Mouse (Mus musculus) ES-E14 (cell line): ENCODE measurements around the gene Klhl26. TPM values are rescaled to one million over a fixed set of nuclear protein-coding genes. Genes with fewer than 3 reads are reported as not detected.

Experiments used
- DNase-seq: peaks from one replicate; pipeline ENCODE4 v3.0.0-alpha.2; 2013; ENCODE audit warnings: low read depth, low spot score
- H3K27ac ChIP-seq: 2 replicates; pipeline ENCODE4 v1.5.1; 2012; ENCODE audit warnings: low read depth, mild to moderate bottlenecking, low read length, moderate library complexity, mixed read lengths; ENCODE audit not compliant: poor library complexity, insufficient read depth, severe bottlenecking
- H3K36me3 ChIP-seq: 2 replicates; pipeline ENCODE4 v1.6.1; 2012; ENCODE audit warnings: mild to moderate bottlenecking, low read length, moderate library complexity, mixed read lengths; ENCODE audit not compliant: control insufficient read depth, poor library complexity, insufficient read depth, severe bottlenecking
- H3K4me1 ChIP-seq, 2 experiments: fragments of 150-350 bp in 1 of 2; sonication (generic) in 1 of 2; 2 replicates each; pipeline ENCODE4 v1.6.1; 2012; ENCODE audit warnings: low read length in 2 of 2, mild to moderate bottlenecking in 1 of 2, mixed read lengths in 1 of 2; ENCODE audit not compliant: control insufficient read depth in 2 of 2, insufficient read depth in 2 of 2, poor library complexity in 1 of 2
- H3K4me3 ChIP-seq, 2 experiments: fragments of 150-350 bp in 1 of 2; sonication (generic) in 1 of 2; 2 replicates each; pipeline ENCODE4 v1.5.1; 2012; ENCODE audit warnings: low read length in 2 of 2, low read depth in 1 of 2, mild to moderate bottlenecking in 1 of 2, mixed read lengths in 1 of 2; ENCODE audit not compliant: insufficient read depth in 1 of 2, poor library complexity in 1 of 2, severe bottlenecking in 1 of 2
- H3K9ac ChIP-seq: 2 replicates; pipeline ENCODE4 v1.6.1; 2012; ENCODE audit warnings: low read depth, mild to moderate bottlenecking, low read length, mixed read lengths; ENCODE audit not compliant: poor library complexity, insufficient read depth, severe bottlenecking
- H3K9me3 ChIP-seq: fragments of 150-350 bp; sonication (generic); 2 replicates; pipeline ENCODE4 v1.6.1; 2012; ENCODE audit warnings: low read depth, mild to moderate bottlenecking, low read length; ENCODE audit not compliant: control insufficient read depth, insufficient read depth
- CHD2 ChIP-seq: IDR thresholded peaks from 2 replicates; pipeline ENCODE4 v1.6.1; 2014; ENCODE audit warnings: mild to moderate bottlenecking, low read depth, low read length, inconsistent platforms
- HCFC1 ChIP-seq: IDR thresholded peaks from 2 replicates; pipeline ENCODE4 v1.6.1; 2012; ENCODE audit warnings: low read length, inconsistent platforms, borderline replicate concordance; ENCODE audit not compliant: insufficient read depth
- MAFK ChIP-seq: IDR thresholded peaks from 2 replicates; pipeline ENCODE4 v1.6.1; 2014; ENCODE audit warnings: mild to moderate bottlenecking, low read depth, low read length, inconsistent platforms; ENCODE audit not compliant: insufficient read depth
- ZC3H11A ChIP-seq: IDR thresholded peaks from 2 replicates; pipeline ENCODE4 v1.6.1; 2012; ENCODE audit warnings: low read depth, mild to moderate bottlenecking, inconsistent platforms, low read length, borderline replicate concordance
- ZNF384 ChIP-seq: IDR thresholded peaks from 2 replicates; pipeline ENCODE4 v1.6.1; 2012; ENCODE audit warnings: low read depth, low read length, inconsistent platforms
- in situ Hi-C, 2 experiments: fragments of 600-800 bp; cut with MboI; formaldehyde crosslinking; loops; one replicate each; pipeline ENCODE4 v1.15.1; 2025; ENCODE audit warnings: low sequenced_read_pairs in 2 of 2, inconsistent platforms in 1 of 2; ENCODE audit not compliant: unreplicated experiment in 2 of 2
- total RNA-seq: library from RNA; depleted of rRNA; stranded (reverse); fragments of 300-350 nt; gene quantifications from 2 replicates; pipeline ENCODE4 v1.2.3, GENCODE M21; 2012

Gene Klhl26
- total RNA-seq, 1 experiment = 22.8 TPM

- Histone ChIP-seq H3K9me3 (no peaks in the 10 kb centered on the region), H3K9ac (no peak overlapping the region), H3K27ac (no peak overlapping the region), H3K4me3 (no peak overlapping the region), H3K36me3 (no peaks in the 10 kb centered on the region; the same call in 1 of the 2 replicates), H3K4me1 (peaks cover 3 to 6% of the 10 kb centered on the region in 2 experiments; a peak in 2 of 4 replicates)
- in situ Hi-C loops = no loop called here
- no peak for DNase-seq
- no peak for TF ChIP-seq HCFC1
- TF ChIP-seq MAFK = no peak
- no peak for TF ChIP-seq ZNF384
- TF ChIP-seq CHD2 = no peak
- TF ChIP-seq ZC3H11A = no peak
Observed at GRCm38 (mm10) chr8:70464162-70464561, 12.6 kb downstream of the Klhl26 start.

DNA sequence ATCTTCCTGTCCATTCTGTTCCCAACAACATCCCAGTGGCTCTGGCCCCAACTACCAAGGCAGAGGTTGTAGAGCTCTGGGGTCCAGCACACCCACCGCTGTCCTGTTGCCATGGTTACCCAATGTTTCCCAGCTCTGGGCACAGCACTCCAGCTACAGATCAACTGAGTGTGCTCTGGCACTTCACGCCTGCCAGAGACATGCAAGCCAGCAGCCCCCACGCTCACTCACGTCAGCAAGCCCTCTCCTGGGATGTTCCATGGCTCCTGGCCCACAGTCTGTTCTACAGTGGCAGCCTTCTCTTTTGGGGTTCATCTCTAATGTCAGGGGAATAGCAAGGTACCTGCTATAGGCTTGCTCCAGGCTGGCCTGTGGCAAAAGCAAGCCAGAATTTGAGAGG lies 13.5 kb downstream of the Klhl26 start:
- DNase-seq = no peak
- H3K4me1 ChIP-seq = peaks cover 3 to 6% of the 10 kb centered on the region in 2 experiments; a peak in 2 of 4 replicates
- in situ Hi-C loops = no loop called here

GRCm38 (mm10) chr8:70462516-70462813 lies 14.3 kb downstream of the Klhl26 start:
- Histone ChIP-seq H3K27ac (no peak overlapping the region), H3K4me3 (no peak overlapping the region), H3K9ac (no peak overlapping the region), H3K4me1 (peaks cover 3 to 5% of the 10 kb centered on the region in 2 experiments; a peak in 2 of 4 replicates), H3K9me3 (no peaks in the 10 kb centered on the region), H3K36me3 (no peaks in the 10 kb centered on the region; the same call in 1 of the 2 replicates)
- TF ChIP-seq ZNF384 (no peak), CHD2 (no peak), HCFC1 (no peak)
- in situ Hi-C loops = no loop called here
- DNase-seq = no peak

More for the DNA sequence above, 13.5 kb downstream of the Klhl26 start:
- Histone ChIP-seq H3K9me3 (no peaks in the 10 kb centered on the region), H3K36me3 (no peaks in the 10 kb centered on the region; the same call in 1 of the 2 replicates), H3K9ac (no peak overlapping the region), H3K27ac (no peak overlapping the region), H3K4me3 (no peak overlapping the region)
- no peak for TF ChIP-seq CHD2
- TF ChIP-seq MAFK = no peak
- TF ChIP-seq HCFC1 = no peak
- no peak for TF ChIP-seq ZNF384
- no peak for TF ChIP-seq ZC3H11A

DNA sequence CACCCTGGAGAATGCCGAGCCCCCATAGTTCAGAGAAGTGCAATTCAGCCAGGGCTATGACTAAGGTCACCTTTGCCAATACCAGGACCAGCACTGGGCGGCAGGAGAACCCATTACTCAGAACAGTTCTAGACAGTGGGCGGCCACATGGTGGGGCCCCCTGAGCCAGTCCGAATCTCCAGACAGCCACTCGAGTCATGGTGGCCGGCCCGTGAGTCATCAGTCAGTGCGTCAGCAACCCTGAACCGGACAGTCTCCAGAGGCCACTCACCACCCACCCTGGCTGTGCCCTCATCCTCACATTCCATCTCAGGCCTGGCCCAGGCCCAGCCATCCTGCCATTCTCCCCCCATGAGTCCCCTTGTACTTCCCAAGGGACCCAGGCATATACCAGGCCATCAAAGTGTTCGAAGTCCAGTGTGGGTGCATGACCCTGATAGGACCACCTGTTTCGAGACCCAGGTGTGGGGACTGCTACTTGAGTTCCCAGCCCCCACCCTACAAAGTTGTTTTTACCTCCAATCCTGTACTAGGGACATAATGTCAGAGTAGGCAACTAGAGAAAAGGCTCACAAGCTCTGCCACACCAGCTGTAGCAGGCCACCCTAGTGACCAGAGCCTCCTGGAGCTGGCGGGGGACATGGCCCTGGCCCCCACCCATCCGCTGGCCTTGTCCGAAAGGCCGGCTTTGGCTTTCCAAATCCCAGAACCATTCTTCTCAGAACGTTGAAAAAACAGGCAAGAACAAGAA lies 14.8 kb downstream of the Klhl26 start:
- no peak for TF ChIP-seq ZNF384
- TF ChIP-seq CHD2 = no peak
- no peak for TF ChIP-seq MAFK
- no peak for TF ChIP-seq ZC3H11A
- TF ChIP-seq HCFC1 = no peak
- Histone ChIP-seq H3K4me1 (peaks cover under 1 to 2% of the 10 kb centered on the region in 2 experiments; a peak in 2 of 4 replicates), H3K4me3 (no peak overlapping the region), H3K9me3 (no peaks in the 10 kb centered on the region), H3K27ac (no peak overlapping the region), H3K9ac (no peak overlapping the region), H3K36me3 (no peaks in the 10 kb centered on the region; the same call in 1 of the 2 replicates)
- DNase-seq = no peak
- in situ Hi-C loops = no loop called here

GRCm38 (mm10) chr8:70460606-70461005 lies 16.2 kb downstream of the Klhl26 start:
- TF ChIP-seq ZC3H11A = no peak
- TF ChIP-seq MAFK = no peak
- no peak for TF ChIP-seq ZNF384
- TF ChIP-seq CHD2 = no peak
- TF ChIP-seq HCFC1 = no peak
- no peak for DNase-seq
- in situ Hi-C loops = no loop called here

More at GRCm38 (mm10) chr8:70460606-70461005, 16.2 kb downstream of the Klhl26 start:
- Histone ChIP-seq H3K4me3 (no peak overlapping the region), H3K27ac (no peak overlapping the region), H3K9me3 (no peaks in the 10 kb centered on the region), H3K36me3 (no peaks in the 10 kb centered on the region; the same call in 1 of the 2 replicates), H3K9ac (no peak overlapping the region), H3K4me1 (no peaks in the 10 kb centered on the region)
